Mouse (Mus musculus) MEL (cell line): ENCODE data around the gene Glmp. TPM values are rescaled to one million over a fixed set of nuclear protein-coding genes. Genes with fewer than 3 reads are reported as not detected.
A peak's percentile ranks its signal among the peaks of the same experiment; 100 is the strongest.

Experiments used
- DNase-seq: peaks from one replicate; pipeline ENCODE4 v3.0.0; 2011; ENCODE audit warnings: low read depth, low spot score
- H3K27ac ChIP-seq: 2 replicates; pipeline ENCODE4 v1.5.1; 2012; ENCODE audit warnings: low read depth, mild to moderate bottlenecking, control low read depth, low read length, moderate library complexity; ENCODE audit not compliant: control insufficient read depth
- H3K27me3 ChIP-seq, 2 experiments: fragments of 150-350 bp in 1 of 2; sonication (generic) in 1 of 2; 2 replicates each; pipeline ENCODE4 v1.6.1; 2012; ENCODE audit warnings: low read length in 2 of 2, mild to moderate bottlenecking in 2 of 2, improper control_type of control experiment in 1 of 2, moderate library complexity in 1 of 2; ENCODE audit not compliant: insufficient read depth in 2 of 2, control insufficient read depth in 1 of 2
- H3K36me3 ChIP-seq, 2 experiments: 2 replicates each; pipeline ENCODE4 v1.6.1; 2012 to 2014; ENCODE audit warnings: low read length in 2 of 2, improper control_type of control experiment in 1 of 2, inconsistent platforms in 1 of 2, mild to moderate bottlenecking in 1 of 2; ENCODE audit not compliant: insufficient read depth in 2 of 2, control insufficient read depth in 1 of 2
- H3K4me1 ChIP-seq, 2 experiments: fragments of 150-350 bp in 1 of 2; sonication (generic) in 1 of 2; 2 replicates each; pipeline ENCODE4 v1.6.1; 2012; ENCODE audit warnings: low read length in 2 of 2, improper control_type of control experiment in 1 of 2, mild to moderate bottlenecking in 1 of 2; ENCODE audit not compliant: insufficient read depth in 2 of 2, control insufficient read depth in 1 of 2
- H3K4me3 ChIP-seq, 2 experiments: fragments of 150-350 bp in 1 of 2; sonication (generic) in 1 of 2; 2 replicates each; pipeline ENCODE4 v1.5.1; 2012; ENCODE audit warnings: low read depth in 2 of 2, low read length in 2 of 2, mild to moderate bottlenecking in 2 of 2, moderate library complexity in 2 of 2, control low read depth in 1 of 2, improper control_type of control experiment in 1 of 2; ENCODE audit not compliant: control insufficient read depth in 1 of 2, insufficient read depth in 1 of 2
- H3K79me2 ChIP-seq: 2 replicates; pipeline ENCODE4 v1.6.1; 2012; ENCODE audit warnings: mild to moderate bottlenecking, low read length, moderate library complexity; ENCODE audit not compliant: control insufficient read depth, poor library complexity, insufficient read depth
- H3K9ac ChIP-seq: 2 replicates; pipeline ENCODE4 v1.6.1; 2012; ENCODE audit warnings: low read depth, mild to moderate bottlenecking, control low read depth, low read length, moderate library complexity; ENCODE audit not compliant: control insufficient read depth, poor library complexity, severe bottlenecking
- H3K9me3 ChIP-seq: fragments of 150-350 bp; sonication (generic); replicated peaks from 2 replicates; pipeline ENCODE4 v1.6.1; 2012; ENCODE audit warnings: mild to moderate bottlenecking, low read length, improper control_type of control experiment, moderate library complexity; ENCODE audit not compliant: insufficient read depth
- BHLHE40 ChIP-seq: IDR thresholded peaks from 2 replicates; pipeline ENCODE4 v1.6.1; 2012; ENCODE audit warnings: low read depth, mild to moderate bottlenecking, inconsistent platforms, low read length, improper control_type of control experiment, borderline replicate concordance
- CHD1 ChIP-seq: IDR thresholded peaks from 2 replicates; pipeline ENCODE4 v1.6.1; 2012; ENCODE audit warnings: low read depth, mild to moderate bottlenecking, inconsistent platforms, low read length, improper control_type of control experiment
- CHD2 ChIP-seq: IDR thresholded peaks from 2 replicates; pipeline ENCODE4 v1.6.1; 2011; ENCODE audit warnings: low read length, improper control_type of control experiment
- CTCF ChIP-seq, 3 experiments: IDR thresholded peaks in 2 of 3; conservative IDR thresholded peaks in 1 of 3; 2 replicates each; pipeline ENCODE4 v1.5.1; 2011 to 2012; ENCODE audit warnings: low read length in 3 of 3, low read depth in 2 of 3, mild to moderate bottlenecking in 2 of 3, improper control_type of control experiment in 1 of 3, inconsistent platforms in 1 of 3, mixed read lengths in 1 of 3, moderate library complexity in 1 of 3; ENCODE audit not compliant: control insufficient read depth in 1 of 3, insufficient read depth in 1 of 3, poor library complexity in 1 of 3, severe bottlenecking in 1 of 3
- E2F4 ChIP-seq: IDR thresholded peaks from 2 replicates; pipeline ENCODE4 v1.6.1; 2011; ENCODE audit warnings: low read depth, low read length, improper control_type of control experiment, borderline replicate concordance
- ELF1 ChIP-seq: IDR thresholded peaks from 2 replicates; pipeline ENCODE4 v1.6.1; 2014; ENCODE audit warnings: low read depth, mild to moderate bottlenecking, inconsistent platforms, low read length, improper control_type of control experiment, moderate library complexity
- EP300 ChIP-seq, 2 experiments: IDR thresholded peaks; 2 replicates each; pipeline ENCODE4 v1.6.1; 2011; ENCODE audit warnings: improper control_type of control experiment in 2 of 2, low read length in 2 of 2, low read depth in 1 of 2, mild to moderate bottlenecking in 1 of 2
- ETS1 ChIP-seq: IDR thresholded peaks from 2 replicates; pipeline ENCODE4 v1.6.1; 2012; ENCODE audit warnings: low read depth, mild to moderate bottlenecking, inconsistent platforms, low read length, improper control_type of control experiment, moderate library complexity
- GABPA ChIP-seq: IDR thresholded peaks from 2 replicates; pipeline ENCODE4 v1.6.1; 2012; ENCODE audit warnings: low read depth, mild to moderate bottlenecking, inconsistent platforms, low read length, improper control_type of control experiment, moderate library complexity
- GATA1 ChIP-seq: IDR thresholded peaks from 2 replicates; pipeline ENCODE4 v1.6.1; 2011; ENCODE audit warnings: low read depth, low read length, improper control_type of control experiment
- HCFC1 ChIP-seq: IDR thresholded peaks from 2 replicates; pipeline ENCODE4 v1.6.1; 2012; ENCODE audit warnings: low read depth, mild to moderate bottlenecking, inconsistent platforms, low read length, improper control_type of control experiment, moderate library complexity
- JUND ChIP-seq: IDR thresholded peaks from 2 replicates; pipeline ENCODE4 v1.6.1; 2011; ENCODE audit warnings: low read depth, mild to moderate bottlenecking, improper control_type of control experiment, low read length
- KAT2A ChIP-seq: conservative IDR thresholded peaks from 2 replicates; pipeline ENCODE4 v1.6.1; 2012; ENCODE audit warnings: low read depth, low read length, improper control_type of control experiment, inconsistent platforms
- MAFK ChIP-seq: IDR thresholded peaks from 2 replicates; pipeline ENCODE4 v1.6.1; 2011; ENCODE audit warnings: low read depth, mild to moderate bottlenecking, low read length, improper control_type of control experiment, borderline replicate concordance
- MAX ChIP-seq: IDR thresholded peaks from 2 replicates; pipeline ENCODE4 v1.6.1; 2011; ENCODE audit warnings: low read length, improper control_type of control experiment
- MAZ ChIP-seq: IDR thresholded peaks from 2 replicates; pipeline ENCODE4 v1.6.1; 2012; ENCODE audit warnings: low read depth, mild to moderate bottlenecking, inconsistent platforms, low read length, improper control_type of control experiment
- MEF2A ChIP-seq: IDR thresholded peaks from 2 replicates; pipeline ENCODE4 v1.6.1; 2014; ENCODE audit warnings: low read depth, mild to moderate bottlenecking, inconsistent platforms, low read length, improper control_type of control experiment; ENCODE audit not compliant: poor library complexity, insufficient replicate concordance, severe bottlenecking; ENCODE audit errors: extremely low read depth
- MXI1 ChIP-seq: IDR thresholded peaks from 2 replicates; pipeline ENCODE4 v1.6.1; 2011; ENCODE audit warnings: mild to moderate bottlenecking, low read depth, low read length, improper control_type of control experiment
- MYB ChIP-seq: IDR thresholded peaks from 2 replicates; pipeline ENCODE4 v1.6.1; 2011; ENCODE audit warnings: mild to moderate bottlenecking, low read depth, low read length, improper control_type of control experiment
- MYC ChIP-seq: IDR thresholded peaks from 2 replicates; pipeline ENCODE4 v1.6.1; 2011; ENCODE audit warnings: low read depth, mild to moderate bottlenecking, low read length, improper control_type of control experiment, moderate library complexity
- NELFE ChIP-seq: IDR thresholded peaks from 2 replicates; pipeline ENCODE4 v1.6.1; 2011; ENCODE audit warnings: low read depth, low read length, improper control_type of control experiment
- NRF1 ChIP-seq: IDR thresholded peaks from 2 replicates; pipeline ENCODE4 v1.6.1; 2014; ENCODE audit warnings: low read depth, mild to moderate bottlenecking, inconsistent platforms, low read length, improper control_type of control experiment, moderate library complexity; ENCODE audit not compliant: poor library complexity, insufficient read depth, severe bottlenecking
- POLR2A ChIP-seq, 2 experiments: IDR thresholded peaks; 2 replicates each; pipeline ENCODE4 v1.6.1; 2011 to 2012; ENCODE audit warnings: low read length in 2 of 2, mild to moderate bottlenecking in 2 of 2, control low read depth in 1 of 2, improper control_type of control experiment in 1 of 2, low read depth in 1 of 2, moderate library complexity in 1 of 2; ENCODE audit not compliant: control insufficient read depth in 1 of 2, insufficient read depth in 1 of 2, poor library complexity in 1 of 2
- POLR2AphosphoS2 ChIP-seq: IDR thresholded peaks from 2 replicates; pipeline ENCODE4 v1.6.1; 2011; ENCODE audit warnings: low read length, improper control_type of control experiment
- RAD21 ChIP-seq: IDR thresholded peaks from 2 replicates; pipeline ENCODE4 v1.6.1; 2011; ENCODE audit warnings: mild to moderate bottlenecking, low read depth, low read length, improper control_type of control experiment
- RCOR1 ChIP-seq: IDR thresholded peaks from 2 replicates; pipeline ENCODE4 v1.6.1; 2012; ENCODE audit warnings: low read depth, mild to moderate bottlenecking, inconsistent platforms, low read length, improper control_type of control experiment
- SIN3A ChIP-seq: IDR thresholded peaks from 2 replicates; pipeline ENCODE4 v1.6.1; 2012; ENCODE audit warnings: low read length, improper control_type of control experiment, inconsistent platforms
- SMC3 ChIP-seq: IDR thresholded peaks from 2 replicates; pipeline ENCODE4 v1.6.1; 2011; ENCODE audit warnings: low read depth, low read length, improper control_type of control experiment
- TAL1 ChIP-seq: IDR thresholded peaks from 2 replicates; pipeline ENCODE4 v1.6.1; 2012; ENCODE audit warnings: mild to moderate bottlenecking, inconsistent platforms, low read length, moderate library complexity, mixed read lengths
- TBP ChIP-seq: IDR thresholded peaks from 2 replicates; pipeline ENCODE4 v1.8.0; 2011; ENCODE audit warnings: low read depth, low read length, improper control_type of control experiment
- TCF12 ChIP-seq: IDR thresholded peaks from 2 replicates; pipeline ENCODE4 v1.6.1; 2014; ENCODE audit warnings: low read depth, mild to moderate bottlenecking, inconsistent platforms, low read length, improper control_type of control experiment, moderate library complexity
- USF1 ChIP-seq: IDR thresholded peaks from 2 replicates; pipeline ENCODE4 v1.6.1; 2014; ENCODE audit warnings: low read depth, mild to moderate bottlenecking, inconsistent platforms, low read length, improper control_type of control experiment, moderate library complexity
- ZMIZ1 ChIP-seq: IDR thresholded peaks from 2 replicates; pipeline ENCODE4 v1.6.1; 2012; ENCODE audit warnings: low read depth, mild to moderate bottlenecking, inconsistent platforms, low read length, improper control_type of control experiment, moderate library complexity
- ZNF384 ChIP-seq: IDR thresholded peaks from 2 replicates; pipeline ENCODE4 v1.6.1; 2012; ENCODE audit warnings: low read depth, mild to moderate bottlenecking, inconsistent platforms, low read length, improper control_type of control experiment
- polyA plus RNA-seq, 2 experiments: library from polyadenylated mRNA; stranded (reverse) in 1 of 2; unstranded in 1 of 2; fragments of >175 nt in 1 of 2; fragments of >200 nt in 1 of 2; gene quantifications; 2 replicates each; pipeline versions ENCODE4 v1.2.1 to v1.2.4; 2012; ENCODE audit warnings: low replicate concordance in 2 of 2, low read depth in 1 of 2; ENCODE audit not compliant: insufficient read length in 2 of 2, insufficient read depth in 1 of 2, missing spikeins in 1 of 2
- total RNA-seq: library from RNA; depleted of rRNA; stranded (reverse); fragments of 300-350 nt; gene quantifications from 2 replicates; pipeline ENCODE4 v1.2.3, GENCODE M21; 2012

Gene Glmp
- total and polyA plus RNA-seq, 3 experiments: 47.6 to 181 TPM; not detected in 1

DNA sequence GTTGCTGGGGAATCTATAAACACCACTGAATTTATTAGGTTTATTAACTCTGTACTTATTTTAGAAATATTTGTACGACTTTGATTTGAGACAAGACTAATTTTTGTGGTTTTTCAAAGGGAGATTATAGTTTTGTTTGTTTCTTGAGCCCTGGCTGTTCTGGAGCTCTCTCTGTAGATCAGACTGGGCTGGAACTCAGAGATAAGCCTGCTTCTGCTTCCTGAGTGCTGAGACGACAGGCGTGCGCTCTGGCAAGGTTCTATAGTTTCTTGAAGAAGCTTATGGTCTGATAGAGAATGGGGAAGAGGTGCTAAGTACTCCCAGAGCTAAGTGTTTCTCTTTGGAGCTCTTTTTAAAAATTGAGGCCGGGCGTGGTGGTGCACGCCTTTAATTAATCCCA, 13.5 kb downstream of the Glmp start:
- no peaks in the 10 kb centered on the region for H3K9me3 ChIP-seq
- TF ChIP-seq MYC (peak; percentile 93), E2F4 (no peak), ZMIZ1 (no peak), GABPA (no peak), MAFK (peak; percentile 82; the same call in 1 of the 2 replicates), TBP (peak; percentile 76), POLR2AphosphoS2 (no peak), CHD2 (no peak; the same call in 1 of the 2 replicates), ETS1 (peak; percentile 94), CHD1 (no peak), MAZ (0 out of 2 replicates have a peak, but pooled peaks have one; percentile 27), NRF1 (no peak), TCF12 (peak; percentile 97), BHLHE40 (peak; percentile 86), SMC3 (no peak), HCFC1 (peak; percentile 66; the same call in 1 of the 2 replicates), SIN3A (peak; percentile 95), NELFE (no peak), ZNF384 (no peak), TAL1 (peak; percentile 94), JUND (no peak), MYB (no peak), RAD21 (no peak), MAX (peak; percentile 86), ELF1 (peak; percentile 56; the same call in 1 of the 2 replicates), KAT2A (no peak), MEF2A (peak; percentile 84), MXI1 (peak; percentile 93), USF1 (no peak), CTCF (IDR thresholded peaks at IDR 0.05 in 2 of 3, conservative IDR thresholded peaks at IDR 0.05 in 1 of 3; ENCODE audit: control insufficient read depth in 1 of 3, insufficient read depth in 1 of 3, low read depth in 2 of 3, low read length in 3 of 3, poor library complexity in 1 of 3, severe bottlenecking in 1 of 3) (no peak), RCOR1 (peak; percentile 100), POLR2A (IDR thresholded peaks at IDR 0.05; ENCODE audit: control insufficient read depth in 1 of 2, insufficient read depth in 1 of 2, low read depth in 1 of 2, low read length in 2 of 2, poor library complexity in 1 of 2) (0 out of 4 replicates have a peak, but pooled peaks of 1 of the 2 experiments have one; percentile 30), EP300 (IDR thresholded peaks at IDR 0.05; ENCODE audit: low read depth in 1 of 2, low read length in 2 of 2) (peak; percentile 92 to 94), GATA1 (peak; percentile 99)
- TF ChIP-seq, all 39 proteins: peak for 18
- Histone ChIP-seq H3K9ac (no peak overlapping the region), H3K79me2 (peaks cover 33% of the 10 kb centered on the region), H3K36me3 (peaks cover 8 to 29% of the 10 kb centered on the region in 2 experiments), H3K4me1 (peaks cover 3 to 27% of the 10 kb centered on the region in 2 experiments; a peak in 3 of 4 replicates), H3K27ac (peak overlapping the region; percentile 5; the same call in 1 of the 2 replicates), H3K4me3 (no peak overlapping the region), H3K27me3 (no peaks in the 10 kb centered on the region)
- peak; percentile 98 for DNase-seq
